Mouse (Mus musculus) heart, embryonic 12.5 days (tissue): ENCODE measurements at regions not wholly inside any gene's neighbourhood (a gene's known extent, or its start where the extent isn't known, plus 50 kb on each side); places are given as distances from the start of the nearest gene placed in this dataset.

Experiments used
- ATAC-seq: fragments of 200-750 bp; cut with Nextera tagmentation; 2 replicates; pipeline ENCODE4 v1.8.0; 2017; ENCODE audit warnings: moderate TSS enrichment, moderate library complexity; ENCODE audit not compliant: insufficient number of reproducible peaks, low FRiP score
- H3K27ac ChIP-seq: fragments of 300-500 bp; sonication (generic); 2 replicates; pipeline ENCODE4 v1.5.1; 2016; ENCODE audit warnings: mild to moderate bottlenecking, moderate library complexity; ENCODE audit not compliant: poor library complexity, severe bottlenecking
- H3K27me3 ChIP-seq: fragments of 300-500 bp; sonication (generic); replicated peaks from 2 replicates; pipeline ENCODE4 v1.6.1; 2016; ENCODE audit warnings: mild to moderate bottlenecking, moderate library complexity
- H3K36me3 ChIP-seq: fragments of 300-500 bp; sonication (generic); 2 replicates; pipeline ENCODE4 v1.6.1; 2016; ENCODE audit warnings: mild to moderate bottlenecking, moderate library complexity
- H3K4me1 ChIP-seq: fragments of 300-500 bp; sonication (generic); replicated peaks from 2 replicates; pipeline ENCODE4 v1.6.1; 2016; ENCODE audit warnings: mild to moderate bottlenecking
- H3K4me2 ChIP-seq: fragments of 300-500 bp; sonication (generic); 2 replicates; pipeline ENCODE4 v1.6.1; 2016; ENCODE audit warnings: mild to moderate bottlenecking, moderate library complexity
- H3K4me3 ChIP-seq: fragments of 300-500 bp; sonication (generic); 2 replicates; pipeline ENCODE4 v1.5.1; 2016; ENCODE audit warnings: mild to moderate bottlenecking
- H3K9ac ChIP-seq: fragments of 300-500 bp; sonication (generic); 2 replicates; pipeline ENCODE4 v1.6.1; 2016; ENCODE audit warnings: mild to moderate bottlenecking, moderate library complexity
- H3K9me3 ChIP-seq: fragments of 300-500 bp; sonication (generic); replicated peaks from 2 replicates; pipeline ENCODE4 v1.6.1; 2016; ENCODE audit warnings: mild to moderate bottlenecking, moderate library complexity
- whole genome bisulfite sequencing: fragments of 180-500 bp; shearing (Covaris S2); methylation state at CpG from one replicate; pipeline ENCODE4 v1.1.7; 2016; 5-methylcytosine and 5-hydroxymethylcytosine counted together

GRCm38 (mm10) chr3:124018618-124019017 lies 302.0 kb upstream of the Tram1l1 start:
- WGBS = 91% methylated on average over 1 of the region's 1 CpGs
- Histone ChIP-seq H3K27ac (no peak overlapping the region), H3K4me1 (no peaks in the 10 kb centered on the region), H3K9ac (no peak overlapping the region), H3K4me2 (no peak overlapping the region), H3K27me3 (no peaks in the 10 kb centered on the region), H3K36me3 (no peaks in the 10 kb centered on the region), H3K9me3 (no peaks in the 10 kb centered on the region), H3K4me3 (no peak overlapping the region)
- no peak for ATAC-seq

- Histone ChIP-seq H3K36me3 (no peaks in the 10 kb centered on the region), H3K4me1 (no peaks in the 10 kb centered on the region), H3K4me2 (no peak overlapping the region), H3K9ac (no peak overlapping the region), H3K27ac (no peak overlapping the region), H3K9me3 (no peaks in the 10 kb centered on the region), H3K27me3 (no peaks in the 10 kb centered on the region), H3K4me3 (no peak overlapping the region)
- WGBS = 76% methylated on average over 4 of the region's 4 CpGs
- no peak for ATAC-seq
Measured at GRCm38 (mm10) chr3:124026188-124026587, 294.5 kb upstream of the Tram1l1 start.

GRCm38 (mm10) chr3:124067061-124067460 lies 253.6 kb upstream of the Tram1l1 start:
- H3K4me2 ChIP-seq = no peak overlapping the region
- H3K4me1 ChIP-seq = no peaks in the 10 kb centered on the region
- H3K4me3 ChIP-seq = no peak overlapping the region
- H3K27ac ChIP-seq = no peak overlapping the region
- no peaks in the 10 kb centered on the region for H3K36me3 ChIP-seq
- H3K9ac ChIP-seq = no peak overlapping the region
- H3K9me3 ChIP-seq = no peaks in the 10 kb centered on the region
- ATAC-seq = no peak
- H3K27me3 ChIP-seq = no peaks in the 10 kb centered on the region
- 75% methylated on average over 3 of the region's 3 CpGs for WGBS

GRCm38 (mm10) chr3:124067538-124067937 lies 253.1 kb upstream of the Tram1l1 start:
- Histone ChIP-seq H3K36me3 (no peaks in the 10 kb centered on the region), H3K9ac (no peak overlapping the region), H3K4me1 (no peaks in the 10 kb centered on the region), H3K4me3 (no peak overlapping the region), H3K27me3 (no peaks in the 10 kb centered on the region), H3K4me2 (no peak overlapping the region), H3K9me3 (no peaks in the 10 kb centered on the region), H3K27ac (no peak overlapping the region)
- no peak for ATAC-seq
- 79% methylated on average over 2 of the region's 2 CpGs for WGBS

GRCm38 (mm10) chr3:124067971-124068370 lies 252.7 kb upstream of the Tram1l1 start:
- H3K9me3 ChIP-seq = no peaks in the 10 kb centered on the region
- 76% methylated on average over 1 of the region's 1 CpGs for WGBS
- H3K36me3 ChIP-seq = no peaks in the 10 kb centered on the region
- ATAC-seq = no peak
- H3K4me1 ChIP-seq = no peaks in the 10 kb centered on the region
- H3K4me3 ChIP-seq = no peak overlapping the region
- no peak overlapping the region for H3K4me2 ChIP-seq
- no peak overlapping the region for H3K27ac ChIP-seq
- H3K27me3 ChIP-seq = no peaks in the 10 kb centered on the region
- H3K9ac ChIP-seq = no peak overlapping the region

- H3K27me3 ChIP-seq = no peaks in the 10 kb centered on the region
- H3K27ac ChIP-seq = no peak overlapping the region
- no peaks in the 10 kb centered on the region for H3K36me3 ChIP-seq
- H3K9me3 ChIP-seq = no peaks in the 10 kb centered on the region
- no peak overlapping the region for H3K4me2 ChIP-seq
- no peak overlapping the region for H3K9ac ChIP-seq
- H3K4me3 ChIP-seq = no peak overlapping the region
- no peak for ATAC-seq
- H3K4me1 ChIP-seq = no peaks in the 10 kb centered on the region
- 74% methylated on average over 1 of the region's 1 CpGs for WGBS
Measured at GRCm38 (mm10) chr3:124069182-124069581, 251.5 kb upstream of the Tram1l1 start.

- H3K4me3 ChIP-seq = no peak overlapping the region
- no peaks in the 10 kb centered on the region for H3K36me3 ChIP-seq
- H3K4me1 ChIP-seq = no peaks in the 10 kb centered on the region
- 64% methylated on average over 6 of the region's 6 CpGs for WGBS
- no peak for ATAC-seq
- H3K9me3 ChIP-seq = no peaks in the 10 kb centered on the region
- H3K9ac ChIP-seq = no peak overlapping the region
- no peaks in the 10 kb centered on the region for H3K27me3 ChIP-seq
- H3K4me2 ChIP-seq = no peak overlapping the region
- no peak overlapping the region for H3K27ac ChIP-seq
Measured at GRCm38 (mm10) chr3:124075974-124076606, 244.6 kb upstream of the Tram1l1 start.

GRCm38 (mm10) chr3:124092404-124093121 lies 228.1 kb upstream of the Tram1l1 start:
- Histone ChIP-seq H3K4me3 (no peak overlapping the region), H3K9me3 (no peaks in the 10 kb centered on the region), H3K27me3 (no peaks in the 10 kb centered on the region), H3K36me3 (no peaks in the 10 kb centered on the region), H3K27ac (no peak overlapping the region), H3K9ac (no peak overlapping the region), H3K4me2 (no peak overlapping the region), H3K4me1 (no peaks in the 10 kb centered on the region)
- WGBS = 71% methylated on average over 9 of the region's 9 CpGs
- ATAC-seq = no peak

- H3K27me3 ChIP-seq = no peaks in the 10 kb centered on the region
- no peak for ATAC-seq
- H3K9me3 ChIP-seq = no peaks in the 10 kb centered on the region
- no peaks in the 10 kb centered on the region for H3K4me1 ChIP-seq
- no peak overlapping the region for H3K27ac ChIP-seq
- H3K36me3 ChIP-seq = no peaks in the 10 kb centered on the region
- no peak overlapping the region for H3K9ac ChIP-seq
- H3K4me3 ChIP-seq = no peak overlapping the region
- H3K4me2 ChIP-seq = no peak overlapping the region
- 73% methylated on average over 1 of the region's 1 CpGs for WGBS
Measured at GRCm38 (mm10) chr3:124113995-124114394, 206.7 kb upstream of the Tram1l1 start.

GRCm38 (mm10) chr3:124156255-124156654 lies 164.4 kb upstream of the Tram1l1 start:
- Histone ChIP-seq H3K4me1 (no peaks in the 10 kb centered on the region), H3K4me2 (no peak overlapping the region), H3K9ac (no peak overlapping the region), H3K4me3 (no peak overlapping the region), H3K27me3 (no peaks in the 10 kb centered on the region), H3K9me3 (no peaks in the 10 kb centered on the region), H3K27ac (no peak overlapping the region), H3K36me3 (no peaks in the 10 kb centered on the region)
- WGBS = 83% methylated on average over 2 of the region's 2 CpGs
- ATAC-seq = no peak

- Histone ChIP-seq H3K27me3 (no peaks in the 10 kb centered on the region), H3K36me3 (no peaks in the 10 kb centered on the region), H3K4me1 (no peaks in the 10 kb centered on the region), H3K9ac (no peak overlapping the region), H3K9me3 (no peaks in the 10 kb centered on the region), H3K4me2 (no peak overlapping the region), H3K27ac (no peak overlapping the region), H3K4me3 (no peak overlapping the region)
- no peak for ATAC-seq
- WGBS = 72% methylated on average over 6 of the region's 6 CpGs
Measured at GRCm38 (mm10) chr3:124157858-124158655, 162.6 kb upstream of the Tram1l1 start.
